Mouse (Mus musculus) midbrain, embryonic 16.5 days (tissue): ENCODE measurements around the gene Pax6. TPM values are rescaled to one million over a fixed set of nuclear protein-coding genes. Genes with fewer than 3 reads are reported as not detected.
A peak's percentile ranks its signal among the peaks of the same experiment; 100 is the strongest.

ENCODE experiments used
- ATAC-seq: fragments of 200-750 bp; cut with Nextera tagmentation; 2 replicates; pipeline ENCODE4 v1.8.0; 2017; ENCODE audit warnings: moderate TSS enrichment
- H3K27ac ChIP-seq: fragments of 300-500 bp; sonication (generic); 2 replicates; pipeline ENCODE4 v1.5.1; 2014; ENCODE audit warnings: mild to moderate bottlenecking, low read length, mixed read lengths
- H3K27me3 ChIP-seq: fragments of 300-500 bp; sonication (generic); 2 replicates; pipeline ENCODE4 v1.6.1; 2014; ENCODE audit warnings: low read depth, low read length, mixed read lengths; ENCODE audit not compliant: control insufficient read depth, insufficient read depth
- H3K36me3 ChIP-seq: fragments of 300-500 bp; sonication (generic); 2 replicates; pipeline ENCODE4 v1.6.1; 2014; ENCODE audit warnings: mild to moderate bottlenecking, low read length, moderate library complexity, mixed read lengths; ENCODE audit not compliant: control insufficient read depth, insufficient read depth
- H3K4me1 ChIP-seq: fragments of 300-500 bp; sonication (generic); 2 replicates; pipeline ENCODE4 v1.6.1; 2014; ENCODE audit warnings: mild to moderate bottlenecking, low read length, mixed read lengths; ENCODE audit not compliant: control insufficient read depth, insufficient read depth
- H3K4me2 ChIP-seq: fragments of 300-500 bp; sonication (generic); 2 replicates; pipeline ENCODE4 v1.6.1; 2014; ENCODE audit warnings: mild to moderate bottlenecking, low read length, mixed read lengths
- H3K4me3 ChIP-seq: fragments of 300-500 bp; sonication (generic); 2 replicates; pipeline ENCODE4 v1.5.1; 2014; ENCODE audit warnings: low read depth, mild to moderate bottlenecking, low read length, moderate library complexity, mixed read lengths
- H3K9ac ChIP-seq: fragments of 300-500 bp; sonication (generic); 2 replicates; pipeline ENCODE4 v1.6.1; 2014; ENCODE audit warnings: low read depth, low read length, mixed read lengths
- H3K9me3 ChIP-seq: fragments of 300-500 bp; sonication (generic); replicated peaks from 2 replicates; pipeline ENCODE4 v1.6.1; 2014; ENCODE audit warnings: mild to moderate bottlenecking, low read length, mixed read lengths; ENCODE audit not compliant: control insufficient read depth, poor library complexity, severe bottlenecking
- WGBS: fragments of 180-500 bp; shearing (Covaris S2); extraction: QIAGEN DNeasy Blood & Tissue Kit; methylation state at CpG from one replicate; pipeline ENCODE4 v1.1.7; 2014; 5-methylcytosine and 5-hydroxymethylcytosine counted together
- polyA plus RNA-seq: library from polyadenylated mRNA; unstranded; fragments of >200 nt; fragmentation: Nextera tagmentation; extraction: Ambion mirVana; gene quantifications from 2 replicates; pipeline ENCODE4 v1.2.1, GENCODE M21; 2015

The Pax6 gene
- polyA plus RNA-seq, 1 experiment from 2014 or later, result 17.4 TPM

DNA sequence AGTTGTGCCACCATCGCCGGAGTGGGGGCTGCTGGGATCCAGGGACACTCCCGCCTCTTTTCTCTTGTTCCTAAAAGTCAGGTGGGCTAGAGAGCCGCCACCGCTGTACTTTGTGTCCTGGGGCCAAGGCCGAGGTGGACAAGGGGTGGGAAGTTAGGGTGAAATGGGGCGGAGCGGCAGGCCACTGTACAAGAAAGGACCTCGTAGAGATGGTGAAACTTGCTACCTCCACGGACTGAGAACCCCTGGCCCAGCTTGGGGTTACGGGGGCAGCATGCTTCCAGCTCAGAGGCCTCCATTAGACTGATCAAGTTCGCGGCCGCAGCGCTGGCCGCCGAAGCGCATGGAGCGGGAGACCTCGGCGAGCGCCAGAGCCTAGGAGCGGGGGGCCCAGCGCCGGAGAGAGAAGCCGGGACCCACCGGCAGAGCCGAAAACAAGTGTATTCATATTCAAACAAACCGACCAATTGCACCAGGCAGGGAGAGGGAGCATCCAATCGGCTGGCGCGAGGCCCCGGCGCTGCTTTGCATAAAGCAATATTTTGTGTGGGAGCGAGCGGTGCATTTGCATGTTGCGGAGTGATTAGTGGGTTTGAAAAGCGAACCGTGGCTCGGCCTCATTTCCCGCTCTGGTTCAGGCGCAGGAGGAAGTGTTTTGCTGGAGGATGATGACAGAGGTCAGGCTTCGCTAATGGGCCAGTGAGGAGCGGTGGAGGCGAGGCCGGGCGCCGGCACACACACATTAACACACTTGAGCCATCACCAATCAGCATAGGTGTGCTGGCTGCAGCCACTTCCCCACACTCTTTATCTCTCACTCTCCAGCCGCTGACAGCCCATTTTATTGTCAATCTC is 6.4 kb downstream of the Pax6 start:
- H3K27me3 ChIP-seq, result peaks cover 52% of the 10 kb centered on the region
- peak; percentile 77 for ATAC-seq
- H3K4me2 ChIP-seq, result peak overlapping the region; percentile 54
- peak overlapping the region; percentile 14 for H3K4me3 ChIP-seq
- H3K27ac ChIP-seq, result peak overlapping the region; percentile 40; the same call in 1 of the 2 replicates
- peaks cover 7% of the 10 kb centered on the region; the same call in 1 of the 2 replicates for H3K4me1 ChIP-seq
- peak overlapping the region; percentile 12; the same call in 1 of the 2 replicates for H3K9ac ChIP-seq
- no peaks in the 10 kb centered on the region for H3K36me3 ChIP-seq
- no peaks in the 10 kb centered on the region for H3K9me3 ChIP-seq
- under 1% methylated on average over 49 of the region's 49 CpGs for WGBS

DNA sequence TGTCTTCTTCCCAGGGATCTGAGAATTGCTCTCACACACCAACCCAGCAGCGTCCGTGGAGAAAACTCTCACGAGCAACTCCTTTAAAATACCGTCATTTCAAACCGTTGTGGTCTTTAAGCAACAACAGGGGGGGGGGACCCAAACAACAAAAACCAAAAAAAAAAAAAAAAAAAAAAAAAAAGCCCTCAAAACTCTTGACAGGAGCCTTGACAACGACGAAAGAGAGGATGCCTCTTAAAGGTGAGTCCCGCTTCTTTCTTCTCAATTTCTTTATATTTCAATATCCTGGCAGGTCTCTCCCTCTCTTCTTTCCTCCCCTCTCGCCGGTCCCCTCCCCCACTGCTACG is 7.0 kb downstream of the Pax6 start:
- Histone ChIP-seq H3K4me1 (peaks cover 7% of the 10 kb centered on the region; the same call in 1 of the 2 replicates), H3K9me3 (no peaks in the 10 kb centered on the region), H3K36me3 (no peaks in the 10 kb centered on the region), H3K4me3 (peak overlapping the region; percentile 38), H3K9ac (no peak overlapping the region), H3K27me3 (peaks cover 53% of the 10 kb centered on the region), H3K4me2 (peak overlapping the region; percentile 54), H3K27ac (peak overlapping the region; percentile 45; the same call in 1 of the 2 replicates)
- ATAC-seq, result no peak
- 1% methylated on average over 11 of the region's 11 CpGs for WGBS

DNA sequence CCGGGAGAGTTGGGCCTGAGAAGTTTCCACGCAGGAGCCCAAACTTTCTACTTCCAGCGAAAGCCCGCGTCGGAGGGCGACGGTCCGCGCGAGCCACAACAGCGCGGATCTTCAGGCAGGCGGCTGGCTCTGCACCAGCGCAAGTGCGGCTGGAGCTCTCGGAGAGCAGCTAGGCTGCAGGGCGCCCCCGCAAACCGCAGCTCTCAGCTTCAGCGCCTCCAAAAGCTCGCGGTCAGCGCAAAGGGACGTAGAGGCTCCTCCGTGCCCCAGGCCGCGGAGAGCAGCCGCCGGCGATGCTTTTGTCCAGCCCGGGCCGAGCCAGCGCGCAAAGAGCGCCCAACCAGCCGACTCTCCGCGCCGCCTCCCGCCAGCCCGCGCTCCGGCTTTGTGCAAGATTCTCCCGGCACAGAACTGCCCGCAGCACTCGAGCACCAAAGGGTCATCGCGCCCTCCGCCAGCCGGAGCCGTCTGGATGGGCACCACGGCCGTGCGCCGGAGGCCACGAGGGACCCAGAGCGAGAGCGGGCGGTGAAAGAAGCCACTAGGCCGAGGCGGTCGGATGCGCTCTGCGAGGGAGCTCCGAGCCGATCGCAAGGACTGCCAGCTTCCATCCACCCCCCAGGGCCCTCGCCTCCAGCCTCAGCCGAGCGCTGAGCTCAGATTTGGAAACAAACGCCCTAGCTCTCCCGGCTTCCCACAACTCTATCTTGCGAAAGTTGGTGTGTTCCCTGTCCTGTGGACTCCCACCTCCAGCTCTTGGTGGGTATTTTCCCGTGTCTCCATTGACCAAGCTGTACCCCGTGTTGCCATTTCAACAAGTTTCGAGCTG is 7.6 kb downstream of the Pax6 start:
- no peak for ATAC-seq
- Histone ChIP-seq H3K4me3 (peak overlapping the region; percentile 38), H3K27me3 (peaks cover 52% of the 10 kb centered on the region), H3K9me3 (no peaks in the 10 kb centered on the region), H3K27ac (peak overlapping the region; percentile 45), H3K9ac (peak overlapping the region; percentile 58), H3K4me2 (peak overlapping the region; percentile 54), H3K4me1 (peaks cover 7% of the 10 kb centered on the region; the same call in 1 of the 2 replicates), H3K36me3 (no peaks in the 10 kb centered on the region)
- WGBS, result under 1% methylated on average over 77 of the region's 77 CpGs

DNA sequence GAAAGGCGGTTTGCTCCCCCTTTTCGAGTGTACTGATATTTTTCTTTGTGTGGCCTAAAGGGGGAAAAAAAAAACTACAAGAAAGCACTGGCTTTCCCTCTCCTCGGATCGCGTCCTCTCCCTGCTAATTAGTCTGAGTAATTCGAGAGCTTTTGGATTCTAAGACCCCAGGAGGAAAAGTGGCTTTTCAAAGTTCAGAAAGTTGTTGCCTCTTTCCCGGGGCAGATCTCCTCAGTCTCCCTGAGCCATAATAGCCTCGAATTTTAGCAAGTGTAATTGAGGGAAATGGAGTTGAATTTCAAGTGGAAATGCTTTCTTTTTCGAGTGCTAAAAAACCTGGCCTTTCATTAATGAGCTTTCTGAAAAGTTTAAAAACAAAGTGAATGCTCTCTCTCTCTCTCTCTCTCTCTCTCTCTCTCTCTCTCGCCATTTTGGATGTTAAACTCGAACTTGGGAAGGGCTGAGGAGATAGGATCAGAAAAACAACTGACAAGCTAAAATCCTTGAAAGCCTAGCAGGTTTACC is 8.3 kb downstream of the Pax6 start:
- no peak for ATAC-seq
- Histone ChIP-seq H3K4me1 (peaks cover 7% of the 10 kb centered on the region; the same call in 1 of the 2 replicates), H3K9ac (no peak overlapping the region), H3K27ac (no peak overlapping the region; the same call in 1 of the 2 replicates), H3K9me3 (no peaks in the 10 kb centered on the region), H3K36me3 (no peaks in the 10 kb centered on the region), H3K4me2 (peak overlapping the region; percentile 54; the same call in 1 of the 2 replicates), H3K27me3 (peaks cover 52% of the 10 kb centered on the region), H3K4me3 (peak overlapping the region; percentile 38)
- under 1% methylated on average over 11 of the region's 11 CpGs for WGBS

DNA sequence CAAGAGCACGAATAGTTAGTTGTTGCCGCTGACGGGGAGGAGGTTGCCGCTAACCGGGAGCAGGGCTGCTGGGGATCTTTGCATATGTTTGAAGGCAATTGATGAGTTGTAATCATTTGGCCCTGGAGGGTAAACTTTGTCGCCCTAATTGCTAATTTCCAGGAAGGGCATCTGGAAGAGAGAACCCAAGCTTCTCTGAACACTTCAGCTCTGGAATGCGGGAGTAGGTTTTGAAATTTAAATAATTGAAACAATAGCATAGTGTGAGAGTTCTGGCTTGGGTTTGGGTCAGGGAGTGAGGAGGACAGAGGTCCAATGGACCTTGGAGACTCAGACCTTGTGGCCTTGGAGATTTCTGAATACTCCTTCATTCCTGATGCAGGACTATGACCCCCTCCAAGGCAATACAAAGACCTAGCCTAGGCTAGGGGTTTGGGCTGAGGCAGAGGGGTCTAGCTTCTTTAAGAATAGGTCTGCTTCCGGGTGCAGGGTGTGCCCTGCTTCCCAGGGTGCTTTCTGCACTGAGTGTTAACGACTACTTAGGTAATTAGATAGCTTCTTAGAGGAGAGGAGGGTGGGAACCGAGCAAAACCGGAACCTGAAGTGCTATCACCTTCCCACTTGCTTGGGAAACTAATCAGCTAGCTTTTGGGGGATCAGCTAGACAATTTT is 8.9 kb downstream of the Pax6 start:
- Histone ChIP-seq H3K9ac (no peak overlapping the region), H3K4me3 (peak overlapping the region; percentile 38), H3K27ac (no peak overlapping the region), H3K4me2 (peak overlapping the region; percentile 12; the same call in 1 of the 2 replicates), H3K9me3 (no peaks in the 10 kb centered on the region), H3K27me3 (peaks cover 52% of the 10 kb centered on the region), H3K36me3 (no peaks in the 10 kb centered on the region), H3K4me1 (peaks cover 7% of the 10 kb centered on the region; the same call in 1 of the 2 replicates)
- 3% methylated on average over 11 of the region's 11 CpGs for WGBS
- ATAC-seq, result no peak

DNA sequence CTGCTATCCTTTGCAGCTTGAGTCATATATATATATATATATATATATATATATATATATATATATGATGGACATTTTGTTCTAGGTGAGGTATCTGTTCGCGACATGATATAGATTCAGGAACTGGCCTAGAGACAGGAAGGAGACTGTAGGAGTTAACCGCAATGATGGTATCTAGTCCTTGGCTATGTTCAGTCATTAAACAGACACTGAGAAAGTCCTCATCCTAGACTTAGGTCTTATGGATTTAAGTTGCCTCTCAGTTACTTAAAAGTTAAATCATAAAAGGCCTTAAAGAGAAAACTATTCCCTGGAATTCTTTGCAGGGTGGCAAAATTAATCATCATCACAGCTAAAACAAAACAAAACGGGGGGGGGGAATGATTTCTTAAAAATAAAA is 9.6 kb downstream of the Pax6 start:
- Histone ChIP-seq H3K9ac (no peak overlapping the region), H3K27me3 (peaks cover 48% of the 10 kb centered on the region), H3K27ac (no peak overlapping the region), H3K4me1 (peaks cover 7% of the 10 kb centered on the region; the same call in 1 of the 2 replicates), H3K9me3 (no peaks in the 10 kb centered on the region), H3K36me3 (no peaks in the 10 kb centered on the region), H3K4me2 (no peak overlapping the region), H3K4me3 (no peak overlapping the region)
- WGBS, result 7% methylated on average over 4 of the region's 4 CpGs
- no peak for ATAC-seq

DNA sequence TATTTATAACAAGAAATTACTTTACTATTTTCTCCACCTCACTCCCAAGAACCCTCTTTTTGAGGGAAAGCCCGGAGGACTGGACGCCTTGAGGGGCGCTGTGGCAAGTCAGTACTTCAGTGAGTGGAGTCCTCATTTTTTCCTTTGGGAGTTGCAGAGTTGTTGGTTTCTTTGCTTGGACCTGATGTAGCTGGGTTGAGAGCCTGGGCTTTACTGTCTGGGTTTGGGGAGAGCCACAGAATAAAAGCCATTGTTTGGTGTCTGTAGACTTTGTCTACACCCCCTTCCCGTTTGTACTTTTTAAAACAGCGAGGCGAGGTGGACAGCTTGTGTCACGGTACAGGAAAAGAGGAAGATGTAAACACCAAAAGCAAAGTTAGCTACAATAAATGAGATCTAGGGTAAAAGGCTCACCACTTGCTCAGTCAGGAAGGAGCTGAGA is 10.2 kb downstream of the Pax6 start:
- H3K4me3 ChIP-seq, result no peak overlapping the region
- 8% methylated on average over 7 of the region's 7 CpGs for WGBS
- H3K4me1 ChIP-seq, result peaks cover 7% of the 10 kb centered on the region; the same call in 1 of the 2 replicates
- no peak for ATAC-seq
- no peaks in the 10 kb centered on the region for H3K9me3 ChIP-seq
- peaks cover 50% of the 10 kb centered on the region for H3K27me3 ChIP-seq
- H3K36me3 ChIP-seq, result no peaks in the 10 kb centered on the region
- H3K9ac ChIP-seq, result no peak overlapping the region
- H3K27ac ChIP-seq, result no peak overlapping the region
- H3K4me2 ChIP-seq, result peak overlapping the region; percentile 24

DNA sequence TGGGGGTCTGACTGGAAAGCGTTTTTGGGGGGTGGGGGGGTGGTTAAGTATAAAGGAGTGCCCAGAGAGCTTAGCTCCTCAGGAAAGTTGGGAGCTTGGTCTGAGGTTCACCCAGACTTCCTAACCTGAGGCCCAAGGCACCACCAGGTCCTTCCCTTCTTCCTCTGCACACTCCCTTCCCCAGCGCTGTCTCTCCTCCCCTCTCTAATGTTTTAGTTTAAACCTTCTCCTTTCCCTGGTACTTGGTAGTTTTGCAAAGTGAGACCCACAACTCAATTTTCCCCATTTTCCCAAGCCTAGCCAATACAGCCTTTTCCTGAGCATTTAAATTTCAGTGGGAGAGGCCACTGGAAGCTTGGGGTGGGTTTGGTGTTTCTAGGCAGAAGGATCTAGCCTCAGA is 10.6 kb downstream of the Pax6 start:
- Histone ChIP-seq H3K27me3 (peaks cover 49% of the 10 kb centered on the region), H3K27ac (no peak overlapping the region), H3K4me2 (peak overlapping the region; percentile 24), H3K9me3 (no peaks in the 10 kb centered on the region), H3K36me3 (no peaks in the 10 kb centered on the region), H3K4me3 (no peak overlapping the region), H3K4me1 (peaks cover 7% of the 10 kb centered on the region; the same call in 1 of the 2 replicates), H3K9ac (no peak overlapping the region)
- 7% methylated on average over 2 of the region's 2 CpGs for WGBS
- ATAC-seq, result no peak
